ENCODE assay signal across 19 mouse cellular contexts in the genomic region with DNA sequence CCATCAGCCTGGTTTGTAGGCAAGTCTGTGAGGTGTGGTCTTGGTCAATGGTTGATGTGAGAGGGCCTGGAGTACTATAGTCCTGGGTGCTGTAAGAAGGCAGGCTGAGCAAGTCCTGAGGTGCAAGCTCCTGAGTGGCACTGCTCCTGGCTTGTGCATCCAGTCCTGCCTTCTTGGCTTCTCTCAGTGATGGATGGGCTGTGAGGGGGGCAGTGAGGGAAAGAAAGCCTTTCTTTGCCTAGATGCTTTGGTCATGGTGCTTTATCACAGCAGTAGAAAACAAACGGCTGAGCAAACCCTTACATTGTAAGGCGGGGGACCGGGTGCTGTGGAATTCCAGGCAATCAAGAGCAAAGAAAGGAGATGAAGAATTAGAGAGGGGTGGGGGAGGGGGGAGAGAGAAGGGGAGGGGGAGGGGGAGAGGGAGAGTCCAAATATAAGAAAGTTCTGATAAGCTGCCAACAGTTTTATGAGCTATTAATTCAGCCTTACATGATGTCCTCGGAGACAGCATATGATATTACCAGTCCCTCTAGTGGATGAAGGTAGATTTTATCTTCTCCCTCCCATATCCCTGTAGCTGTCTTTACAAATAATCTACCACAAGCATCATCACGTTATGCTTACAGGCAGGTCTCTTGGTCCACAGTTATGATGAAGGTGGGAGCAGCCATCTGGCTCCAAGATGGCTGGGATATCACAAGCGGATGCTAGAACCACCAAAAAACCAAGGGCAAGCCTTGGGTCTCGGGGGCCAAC.
DNase-seq lines count a peak whose midpoint lies in the region; ATAC-seq and TF ChIP-seq lines count a peak whose summit lies in the region.
"Had no signal": no experiment of that assay in that cellular context is flagged by ENCODE, and none has a peak within 500 bp of the region (broad histone marks: within the 10 kb centered on the region; RNA-seq: fewer than 3 reads in every experiment).

No protein-coding gene starts in this region.

- no peak overlapping the region for H3K9ac ChIP-seq in forebrain, postnatal 0 days
- H3K9ac ChIP-seq in forebrain, embryonic 11.5 days (ENCODE audit: low read length) = no peak overlapping the region
- H3K9ac ChIP-seq in lung, embryonic 14.5 days = no peak overlapping the region
- H3K9ac ChIP-seq in hindbrain, embryonic 14.5 days = no peak overlapping the region
- H3K9ac ChIP-seq in neural tube, embryonic 15.5 days (replicated peaks) = no peak overlapping the region
- H3K9ac ChIP-seq: embryonic facial prominence, embryonic 13.5 days; limb, embryonic 13.5 days; liver, postnatal 0 days had no signal

- no peak overlapping the region for H3K4me3 ChIP-seq in forebrain, postnatal 0 days (ENCODE audit: low read depth, low read length)
- no peak overlapping the region for H3K4me3 ChIP-seq in forebrain, embryonic 11.5 days (ENCODE audit: low read depth, low read length)
- no peak overlapping the region for H3K4me3 ChIP-seq in lung, embryonic 14.5 days (ENCODE audit: low read depth, low read length)
- no peak overlapping the region for H3K4me3 ChIP-seq in hindbrain, embryonic 14.5 days (replicated peaks; ENCODE audit: low read length)
- no peak overlapping the region for H3K4me3 ChIP-seq in neural tube, embryonic 15.5 days (replicated peaks)
- H3K4me3 ChIP-seq: embryonic facial prominence, embryonic 13.5 days; limb, embryonic 13.5 days; myocyte had no signal

- H3K9me3 ChIP-seq in forebrain, postnatal 0 days (ENCODE audit: low read length) = no peaks in the 10 kb centered on the region
- no peaks in the 10 kb centered on the region for H3K9me3 ChIP-seq in forebrain, embryonic 11.5 days (ENCODE audit: control insufficient read depth, low read length)
- H3K9me3 ChIP-seq in lung, embryonic 14.5 days (ENCODE audit: low read depth, low read length) = no peaks in the 10 kb centered on the region
- no peaks in the 10 kb centered on the region for H3K9me3 ChIP-seq in hindbrain, embryonic 14.5 days (ENCODE audit: control insufficient read depth, low read length)
- H3K9me3 ChIP-seq in neural tube, embryonic 15.5 days (replicated peaks) = no peaks in the 10 kb centered on the region
- H3K9me3 ChIP-seq: embryonic facial prominence, embryonic 13.5 days; limb, embryonic 13.5 days had no signal

- H3K4me1 ChIP-seq in forebrain, postnatal 0 days (ENCODE audit: insufficient read depth) = no peaks in the 10 kb centered on the region
- no peaks in the 10 kb centered on the region for H3K4me1 ChIP-seq in forebrain, embryonic 11.5 days (replicated peaks; ENCODE audit: control insufficient read depth, insufficient read depth, low read length)
- H3K4me1 ChIP-seq in lung, embryonic 14.5 days (ENCODE audit: insufficient read depth) = no peaks in the 10 kb centered on the region
- H3K4me1 ChIP-seq in hindbrain, embryonic 14.5 days (replicated peaks; ENCODE audit: control insufficient read depth, insufficient read depth, low read length) = 0 out of 2 replicates have a peak, but pooled peaks cover 6% of the 10 kb centered on the region
- no peaks in the 10 kb centered on the region for H3K4me1 ChIP-seq in neural tube, embryonic 15.5 days
- H3K4me1 ChIP-seq: embryonic facial prominence, embryonic 13.5 days had no signal

- no peaks in the 10 kb centered on the region for H3K27me3 ChIP-seq in forebrain, postnatal 0 days (ENCODE audit: insufficient read depth, low read length)
- H3K27me3 ChIP-seq in forebrain, embryonic 11.5 days (ENCODE audit: control insufficient read depth, insufficient read depth, low read length) = no peaks in the 10 kb centered on the region
- H3K27me3 ChIP-seq in lung, embryonic 14.5 days (ENCODE audit: insufficient read depth, low read length) = no peaks in the 10 kb centered on the region
- H3K27me3 ChIP-seq in hindbrain, embryonic 14.5 days (ENCODE audit: control insufficient read depth, insufficient read depth, low read length) = no peaks in the 10 kb centered on the region
- H3K27me3 ChIP-seq in neural tube, embryonic 15.5 days (replicated peaks) = no peaks in the 10 kb centered on the region; the same call in 1 of the 2 replicates
- H3K27me3 ChIP-seq: limb, embryonic 13.5 days had no signal

- no peaks in the 10 kb centered on the region for H3K36me3 ChIP-seq in forebrain, postnatal 0 days (ENCODE audit: insufficient read depth)
- no peaks in the 10 kb centered on the region for H3K36me3 ChIP-seq in forebrain, embryonic 11.5 days (ENCODE audit: control insufficient read depth, insufficient read depth, low read length)
- no peaks in the 10 kb centered on the region for H3K36me3 ChIP-seq in lung, embryonic 14.5 days (ENCODE audit: insufficient read depth)
- H3K36me3 ChIP-seq in hindbrain, embryonic 14.5 days (replicated peaks; ENCODE audit: control insufficient read depth, insufficient read depth) = no peaks in the 10 kb centered on the region
- H3K36me3 ChIP-seq in neural tube, embryonic 15.5 days = no peaks in the 10 kb centered on the region
- H3K36me3 ChIP-seq: embryonic facial prominence, embryonic 13.5 days; limb, embryonic 13.5 days had no signal

- WGBS in forebrain, postnatal 0 days = 67% methylated on average over 7 of the region's 7 CpGs
- 76% methylated on average over 7 of the region's 7 CpGs for WGBS in forebrain, embryonic 11.5 days
- 43% methylated on average over 7 of the region's 7 CpGs for WGBS in lung, embryonic 14.5 days
- 41% methylated on average over 7 of the region's 7 CpGs for WGBS in hindbrain, embryonic 14.5 days
- 37% methylated on average over 7 of the region's 7 CpGs for WGBS in neural tube, embryonic 15.5 days

- no peak overlapping the region for H3K27ac ChIP-seq in forebrain, postnatal 0 days (ENCODE audit: low read depth, low read length)
- H3K27ac ChIP-seq in forebrain, embryonic 11.5 days (ENCODE audit: low read depth, low read length) = no peak overlapping the region
- no peak overlapping the region for H3K27ac ChIP-seq in lung, embryonic 14.5 days (ENCODE audit: low read depth)
- no peak overlapping the region for H3K27ac ChIP-seq in hindbrain, embryonic 14.5 days
- H3K27ac ChIP-seq in neural tube, embryonic 15.5 days (replicated peaks) = no peak overlapping the region
- H3K27ac ChIP-seq: embryonic facial prominence, embryonic 13.5 days; limb, embryonic 13.5 days had no signal

- ATAC-seq in forebrain, postnatal 0 days = peak; percentile 65; the same call in 1 of the 2 replicates
- no peak for ATAC-seq in forebrain, embryonic 11.5 days (replicated peaks; ENCODE audit: low FRiP score)
- ATAC-seq in lung, embryonic 14.5 days (ENCODE audit: insufficient read depth) = no peak; the same call in 1 of the 2 replicates
- ATAC-seq in hindbrain, embryonic 14.5 days (ENCODE audit: low FRiP score) = 0 out of 2 replicates have a peak, but pooled peaks have one; percentile 57
- peak; percentile 50; the same call in 1 of the 2 replicates for ATAC-seq in neural tube, embryonic 15.5 days (ENCODE audit: low FRiP score)
- ATAC-seq: forebrain, embryonic 16.5 days; liver, postnatal 0 days had no signal

- H3K4me2 ChIP-seq in forebrain, postnatal 0 days (ENCODE audit: low read depth) = no peak overlapping the region
- H3K4me2 ChIP-seq in forebrain, embryonic 11.5 days (ENCODE audit: low read depth, low read length, severe bottlenecking) = no peak overlapping the region
- H3K4me2 ChIP-seq in lung, embryonic 14.5 days = no peak overlapping the region
- H3K4me2 ChIP-seq in hindbrain, embryonic 14.5 days (replicated peaks) = no peak overlapping the region
- H3K4me2 ChIP-seq in neural tube, embryonic 15.5 days = no peak overlapping the region
- H3K4me2 ChIP-seq: embryonic facial prominence, embryonic 13.5 days; limb, embryonic 13.5 days had no signal

- TF ChIP-seq CTCF in forebrain, postnatal 0 days (IDR thresholded peaks at IDR 0.05; ENCODE audit: low read depth) = peak; percentile 48
- TF ChIP-seq CTCF in lung, embryonic 14.5 days (IDR thresholded peaks at IDR 0.05; ENCODE audit: low read depth) = peak; percentile 36

- no peak for DNase-seq in forebrain, postnatal 0 days
- no peak for DNase-seq in forebrain, embryonic 11.5 days (ENCODE audit: low spot score)
- peak; percentile 48 for DNase-seq in lung, embryonic 14.5 days
- DNase-seq in lung, postnatal 4 days = no peak
- peak; percentile 48 for DNase-seq in hindbrain, embryonic 14.5 days (ENCODE audit: low spot score)
- DNase-seq in thymus, postnatal 0 days (ENCODE audit: low spot score) = no peak
- DNase-seq: adrenal gland, adult 2 months; cerebellum, adult 9-11 months; gastrocnemius, postnatal 36 days; kidney, postnatal 36 days; liver, postnatal 0 days; retina, postnatal 1 day; spleen, adult 18-20 months; thymus, postnatal 36 days had no signal

Comparison
In these comparisons a context has a peak if more than half of its experiments do, and no peak if none do; other contexts are left out.
1. ATAC-seq: peak in forebrain, postnatal 0 days (single experiment), hindbrain, embryonic 14.5 days (single experiment) and neural tube, embryonic 15.5 days (single experiment); none in forebrain, embryonic 11.5 days (single experiment) and lung, embryonic 14.5 days (single experiment).
2. DNase-seq: peak in lung, embryonic 14.5 days (single experiment) and hindbrain, embryonic 14.5 days (single experiment); none in forebrain, postnatal 0 days (single experiment), forebrain, embryonic 11.5 days (single experiment), lung, postnatal 4 days (0 of 2) and thymus, postnatal 0 days (single experiment).